Mouse (Mus musculus) liver, embryonic 12.5 days (tissue): ENCODE results near the gene Tex36. TPM values are rescaled to one million over a fixed set of nuclear protein-coding genes. Genes with fewer than 3 reads are reported as not detected.

Source experiments
- ATAC-seq: fragments of 200-750 bp; cut with Nextera tagmentation; 2 replicates; pipeline ENCODE4 v1.8.0; 2017; ENCODE audit warnings: moderate number of reproducible peaks, mild to moderate bottlenecking, moderate library complexity
- H3K27ac ChIP-seq: fragments of 300-500 bp; sonication (generic); 2 replicates; pipeline ENCODE4 v1.5.1; 2016; ENCODE audit warnings: mild to moderate bottlenecking
- H3K27me3 ChIP-seq: fragments of 300-500 bp; sonication (generic); replicated peaks from 2 replicates; pipeline ENCODE4 v1.6.1; 2016; ENCODE audit warnings: mild to moderate bottlenecking, moderate library complexity
- H3K36me3 ChIP-seq: fragments of 300-500 bp; sonication (generic); 2 replicates; pipeline ENCODE4 v1.6.1; 2016; ENCODE audit warnings: mild to moderate bottlenecking, moderate library complexity
- H3K4me1 ChIP-seq: fragments of 300-500 bp; sonication (generic); 2 replicates; pipeline ENCODE4 v1.6.1; 2016
- H3K4me2 ChIP-seq: fragments of 300-500 bp; sonication (generic); 2 replicates; pipeline ENCODE4 v1.6.1; 2016; ENCODE audit warnings: mild to moderate bottlenecking, moderate library complexity
- H3K4me3 ChIP-seq: fragments of 300-500 bp; sonication (generic); 2 replicates; pipeline ENCODE4 v1.5.1; 2016; ENCODE audit warnings: mild to moderate bottlenecking, moderate library complexity
- H3K9ac ChIP-seq: fragments of 300-500 bp; sonication (generic); 2 replicates; pipeline ENCODE4 v1.6.1; 2016; ENCODE audit warnings: mild to moderate bottlenecking, moderate library complexity
- H3K9me3 ChIP-seq: fragments of 300-500 bp; sonication (generic); replicated peaks from 2 replicates; pipeline ENCODE4 v1.6.1; 2016; ENCODE audit warnings: mild to moderate bottlenecking, moderate library complexity
- WGBS: fragments of 180-500 bp; shearing (Covaris S2); methylation state at CpG from one replicate; pipeline ENCODE4 v1.1.7; 2016; ENCODE audit not compliant: insufficient replicate concordance; 5-methylcytosine and 5-hydroxymethylcytosine counted together
- polyA plus RNA-seq: library from polyadenylated mRNA; unstranded; fragments of >200 nt; fragmentation: Nextera tagmentation; extraction: Ambion mirVana; gene quantifications from 2 replicates; pipeline ENCODE4 v1.2.1, GENCODE M21; 2016

The Tex36 gene
- polyA plus RNA-seq, 1 experiment from 2014 or later, result not detected

DNA sequence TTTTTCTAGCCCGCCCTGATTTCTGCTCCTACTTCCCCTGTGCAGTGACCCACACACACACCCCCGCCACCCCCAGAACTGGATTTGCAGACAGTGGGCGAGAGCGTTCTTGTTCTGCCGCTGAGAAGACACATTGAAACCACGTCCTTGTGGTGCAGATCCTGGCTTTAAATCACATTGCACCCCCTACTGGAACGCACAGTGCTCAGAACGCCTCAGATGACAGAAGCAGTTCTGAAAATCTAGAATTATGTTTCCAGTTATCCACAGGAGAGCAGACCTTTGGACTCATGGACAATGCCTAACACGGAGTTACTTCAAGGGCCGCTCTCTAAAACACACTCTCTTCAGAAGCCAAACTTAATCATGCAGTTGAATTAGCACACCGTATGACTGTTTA, 18.8 kb upstream of the Tex36 start:
- ATAC-seq, result no peak
- Histone ChIP-seq H3K27ac (no peak overlapping the region), H3K36me3 (no peaks in the 10 kb centered on the region), H3K4me2 (no peak overlapping the region), H3K27me3 (0 out of 2 replicates have a peak, but pooled peaks cover 6% of the 10 kb centered on the region), H3K4me3 (no peak overlapping the region), H3K9ac (no peak overlapping the region), H3K9me3 (no peaks in the 10 kb centered on the region), H3K4me1 (no peaks in the 10 kb centered on the region)
- 52% methylated on average over 11 of the region's 11 CpGs for WGBS

DNA sequence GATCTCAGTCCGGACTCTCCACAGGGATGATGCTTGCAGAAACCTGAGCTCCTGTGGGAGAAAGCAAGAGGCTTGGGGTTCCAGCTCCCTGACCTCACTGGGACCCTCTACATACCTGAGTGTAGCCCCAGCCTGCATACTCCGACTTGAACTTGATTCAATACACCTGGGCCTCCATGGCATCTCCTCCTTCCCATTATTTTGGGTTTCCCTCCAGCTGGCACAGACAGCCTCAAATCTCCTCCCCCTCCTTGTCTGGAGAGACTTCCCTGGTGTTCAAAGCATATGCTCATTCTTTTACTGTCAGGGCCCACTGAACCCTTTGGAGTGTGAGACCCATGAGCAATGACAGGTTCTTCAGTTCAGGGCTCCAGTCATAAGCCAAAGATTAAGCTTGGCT, 11.0 kb upstream of the Tex36 start:
- ATAC-seq, result no peak
- Histone ChIP-seq H3K4me3 (no peak overlapping the region), H3K4me1 (no peaks in the 10 kb centered on the region), H3K9ac (no peak overlapping the region), H3K4me2 (no peak overlapping the region), H3K36me3 (no peaks in the 10 kb centered on the region), H3K9me3 (no peaks in the 10 kb centered on the region), H3K27ac (no peak overlapping the region), H3K27me3 (no peaks in the 10 kb centered on the region)
- 58% methylated on average over 2 of the region's 2 CpGs for WGBS

DNA sequence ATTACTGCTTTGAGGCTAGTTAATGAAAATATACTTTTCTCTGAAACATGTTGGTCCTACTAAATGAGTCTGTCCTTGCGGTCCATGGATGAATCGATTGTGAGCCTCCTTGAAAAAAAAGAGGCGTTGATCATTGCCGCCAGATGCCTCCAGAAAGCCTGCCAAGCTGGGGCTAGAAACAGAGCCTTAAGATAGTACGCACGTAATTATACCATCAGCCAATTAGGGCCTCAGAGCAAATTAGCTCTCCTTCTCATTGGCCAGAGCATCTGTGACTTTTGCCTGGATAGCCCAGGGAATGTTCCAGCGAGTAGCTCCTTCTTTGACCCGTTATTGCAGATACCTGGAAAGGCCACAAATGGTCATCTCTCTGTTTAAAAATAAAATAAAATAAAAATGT, 7.6 kb upstream of the Tex36 start:
- Histone ChIP-seq H3K36me3 (no peaks in the 10 kb centered on the region), H3K27ac (no peak overlapping the region), H3K27me3 (no peaks in the 10 kb centered on the region), H3K9me3 (no peaks in the 10 kb centered on the region), H3K4me3 (no peak overlapping the region), H3K4me1 (no peaks in the 10 kb centered on the region), H3K4me2 (no peak overlapping the region), H3K9ac (no peak overlapping the region)
- 64% methylated on average over 8 of the region's 8 CpGs for WGBS
- ATAC-seq, result no peak

DNA sequence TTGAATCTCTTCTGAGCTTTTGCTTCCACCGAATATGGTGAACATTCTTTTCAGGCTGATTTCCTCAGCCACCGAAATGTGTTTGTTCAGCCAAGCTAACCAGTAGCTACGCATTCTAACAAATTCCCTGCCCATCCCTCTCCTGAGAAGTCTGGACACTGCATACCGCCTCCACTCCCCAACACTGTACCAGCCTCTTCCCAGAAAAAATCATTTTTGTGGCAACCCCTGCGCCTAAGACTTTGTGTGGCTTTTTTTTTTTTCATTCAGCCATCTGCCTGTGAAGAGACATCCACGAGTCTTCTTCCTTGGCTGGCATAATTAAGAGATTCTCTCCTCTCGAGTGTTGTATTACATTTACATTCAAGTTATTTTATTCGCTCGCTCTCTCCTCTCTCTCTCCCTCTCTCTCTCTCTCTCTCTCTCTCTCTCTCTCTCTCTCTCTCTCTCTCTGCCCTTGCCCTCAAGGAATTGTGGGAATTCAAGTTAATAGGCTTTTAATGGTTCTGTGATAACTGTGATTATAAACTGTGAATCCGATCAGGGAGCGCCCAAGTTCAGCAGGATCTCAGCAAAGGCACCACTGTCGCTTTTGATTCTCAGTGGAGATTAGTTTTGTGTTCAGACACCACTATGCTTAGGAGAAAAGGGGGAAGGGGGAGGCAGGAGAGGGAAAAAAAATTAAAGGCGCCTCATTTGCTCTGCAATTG, 6.8 kb upstream of the Tex36 start:
- no peak overlapping the region for H3K4me2 ChIP-seq
- H3K9me3 ChIP-seq, result no peaks in the 10 kb centered on the region
- no peaks in the 10 kb centered on the region for H3K27me3 ChIP-seq
- H3K4me1 ChIP-seq, result no peaks in the 10 kb centered on the region
- no peaks in the 10 kb centered on the region for H3K36me3 ChIP-seq
- no peak for ATAC-seq
- WGBS, result 65% methylated on average over 13 of the region's 13 CpGs
- H3K4me3 ChIP-seq, result no peak overlapping the region
- H3K27ac ChIP-seq, result no peak overlapping the region
- H3K9ac ChIP-seq, result no peak overlapping the region

DNA sequence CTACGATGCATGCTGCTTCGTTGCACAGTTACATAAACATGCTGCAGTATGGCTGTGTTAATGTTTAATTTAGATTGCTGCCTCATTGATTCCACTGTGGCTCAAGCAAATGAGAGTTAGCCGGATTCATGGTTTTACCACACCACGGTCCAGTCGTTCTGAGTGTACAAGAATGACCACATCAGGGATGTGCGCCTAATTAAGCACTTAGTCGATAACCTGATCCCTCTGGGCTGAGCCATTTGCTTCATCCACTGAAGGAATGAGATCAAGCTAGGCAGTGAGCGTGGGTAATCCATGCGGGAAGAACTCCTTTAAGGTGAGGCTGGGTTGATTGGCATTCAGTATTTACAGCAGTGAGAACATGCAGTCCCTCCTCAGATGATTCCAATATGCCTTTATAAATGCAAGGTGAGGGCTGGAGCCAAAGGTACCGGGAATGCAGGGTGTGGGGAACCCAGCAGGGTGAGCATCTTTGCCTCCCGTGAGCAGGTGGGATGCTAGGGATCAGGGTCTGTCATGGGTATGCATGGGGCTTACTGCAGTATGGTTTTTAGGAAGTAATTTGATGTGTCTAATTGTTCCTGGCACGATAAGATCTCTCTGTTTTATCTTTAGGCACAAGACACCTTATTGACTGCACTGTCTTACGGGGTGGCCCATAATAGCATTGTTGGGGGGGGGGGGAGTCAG, 6.1 kb upstream of the Tex36 start:
- no peak for ATAC-seq
- 64% methylated on average over 13 of the region's 13 CpGs for WGBS

DNA sequence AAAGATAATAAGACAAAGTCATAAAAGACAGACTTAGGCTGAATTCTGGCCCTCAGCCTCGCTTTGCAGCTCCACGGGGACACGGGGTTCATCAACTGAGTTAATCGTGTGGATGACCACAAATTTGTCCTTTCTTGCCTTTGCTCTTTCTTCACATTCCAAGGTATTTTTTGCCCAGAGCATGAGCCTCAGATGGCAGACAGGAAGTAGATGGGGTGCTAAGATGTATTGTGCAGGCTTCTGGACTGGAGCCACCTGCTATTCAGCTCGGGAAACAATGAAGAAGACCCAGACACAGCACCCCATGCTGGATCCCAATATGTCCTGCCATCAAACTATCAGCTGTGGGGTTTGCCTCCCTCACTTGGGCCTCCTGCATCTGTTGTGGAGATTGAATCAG, 5.4 kb upstream of the Tex36 start:
- 76% methylated on average over 5 of the region's 5 CpGs for WGBS
- H3K27me3 ChIP-seq, result no peaks in the 10 kb centered on the region
- H3K9me3 ChIP-seq, result no peaks in the 10 kb centered on the region
- H3K4me2 ChIP-seq, result no peak overlapping the region
- no peak overlapping the region for H3K27ac ChIP-seq
- H3K4me3 ChIP-seq, result no peak overlapping the region
- no peaks in the 10 kb centered on the region for H3K4me1 ChIP-seq
- no peak for ATAC-seq
- H3K36me3 ChIP-seq, result no peaks in the 10 kb centered on the region
- no peak overlapping the region for H3K9ac ChIP-seq

More for the DNA sequence above, 6.1 kb upstream of the Tex36 start:
- Histone ChIP-seq H3K4me3 (no peak overlapping the region), H3K27ac (no peak overlapping the region), H3K4me1 (no peaks in the 10 kb centered on the region), H3K9ac (no peak overlapping the region), H3K9me3 (no peaks in the 10 kb centered on the region), H3K27me3 (no peaks in the 10 kb centered on the region), H3K4me2 (no peak overlapping the region), H3K36me3 (no peaks in the 10 kb centered on the region)

DNA sequence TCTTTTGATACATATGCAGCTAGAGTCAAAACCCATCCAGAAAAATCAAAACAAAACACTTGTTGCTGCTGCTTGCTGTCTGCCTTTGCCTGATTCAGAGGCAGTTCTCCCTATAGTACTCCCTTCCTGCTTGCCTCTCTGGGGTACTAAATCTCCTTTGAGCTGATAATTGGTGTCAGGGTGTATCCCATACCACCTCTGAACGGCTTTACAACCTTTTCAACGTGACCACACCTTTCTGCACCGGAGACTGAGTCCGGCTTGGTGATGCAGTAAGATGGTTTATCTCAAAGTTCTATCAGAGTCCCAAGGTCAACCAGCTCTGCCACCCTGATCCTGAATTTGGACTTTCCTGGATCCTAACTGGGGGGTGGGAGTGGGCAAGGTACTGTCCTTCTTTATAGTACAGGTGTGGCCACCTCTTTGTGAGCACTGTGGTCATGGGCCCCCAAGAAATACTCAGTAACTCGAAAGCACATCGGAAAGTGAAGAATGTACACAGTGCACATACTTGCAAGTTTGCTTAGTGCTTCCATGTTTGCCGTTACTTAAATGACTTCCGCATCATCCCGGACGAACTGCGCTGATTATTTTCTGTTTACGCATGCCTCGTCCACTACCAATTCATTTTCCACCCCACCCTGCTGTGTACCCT, 2.6 kb upstream of the Tex36 start:
- H3K4me3 ChIP-seq, result no peak overlapping the region
- WGBS, result 68% methylated on average over 13 of the region's 13 CpGs
- no peak overlapping the region for H3K4me2 ChIP-seq
- no peak overlapping the region for H3K27ac ChIP-seq
- ATAC-seq, result no peak
- no peaks in the 10 kb centered on the region for H3K9me3 ChIP-seq
- H3K27me3 ChIP-seq, result no peaks in the 10 kb centered on the region
- H3K4me1 ChIP-seq, result no peaks in the 10 kb centered on the region
- H3K36me3 ChIP-seq, result no peaks in the 10 kb centered on the region
- no peak overlapping the region for H3K9ac ChIP-seq

DNA sequence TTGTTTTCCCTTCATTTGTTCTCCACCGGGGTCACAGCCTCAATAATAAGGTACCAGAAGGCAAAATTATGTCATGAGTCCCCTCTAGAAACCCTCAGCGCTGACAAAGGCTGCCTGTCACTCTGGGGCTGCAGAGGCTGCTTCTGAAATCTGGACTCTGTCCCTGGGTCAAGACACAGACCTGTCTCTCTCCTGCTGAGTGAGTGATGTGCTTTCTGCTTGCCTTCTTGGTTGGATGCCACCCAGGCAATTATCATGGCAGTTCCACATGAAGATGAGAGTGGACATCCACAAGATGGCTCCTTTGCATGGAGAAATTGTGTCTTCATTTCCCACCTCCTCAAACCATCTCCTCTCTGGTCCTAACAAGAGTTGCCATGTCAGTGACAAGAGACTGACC, 1.2 kb upstream of the Tex36 start:
- 49% methylated on average over 2 of the region's 2 CpGs for WGBS
- H3K4me3 ChIP-seq, result no peak overlapping the region
- no peak overlapping the region for H3K4me2 ChIP-seq
- H3K9ac ChIP-seq, result no peak overlapping the region
- ATAC-seq, result no peak
- no peaks in the 10 kb centered on the region for H3K9me3 ChIP-seq
- H3K4me1 ChIP-seq, result no peaks in the 10 kb centered on the region
- no peaks in the 10 kb centered on the region for H3K27me3 ChIP-seq
- no peak overlapping the region for H3K27ac ChIP-seq
- no peaks in the 10 kb centered on the region for H3K36me3 ChIP-seq

DNA sequence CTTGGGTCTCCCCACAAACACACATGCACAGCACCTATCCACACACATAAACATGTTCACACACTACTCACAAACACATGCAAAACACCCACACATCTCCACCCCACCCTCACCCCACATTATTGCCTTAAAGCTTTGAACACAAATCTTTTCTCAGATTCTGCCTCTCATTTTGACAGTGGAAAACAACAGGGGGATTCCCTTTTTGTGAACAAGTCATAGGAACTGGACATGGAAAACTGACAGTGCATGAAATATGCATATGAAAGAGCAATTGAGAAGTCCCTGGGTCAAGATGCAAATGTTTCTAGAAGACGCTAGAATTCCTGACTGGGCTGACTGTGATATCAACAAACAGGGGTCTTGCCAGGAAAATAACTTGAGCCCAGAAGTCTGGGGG, 1.4 kb downstream of the Tex36 start:
- H3K4me1 ChIP-seq, result no peaks in the 10 kb centered on the region
- ATAC-seq, result no peak
- 47% methylated on average over 1 of the region's 1 CpGs for WGBS
- H3K9me3 ChIP-seq, result no peaks in the 10 kb centered on the region
- H3K9ac ChIP-seq, result no peak overlapping the region
- no peak overlapping the region for H3K4me3 ChIP-seq
- H3K36me3 ChIP-seq, result no peaks in the 10 kb centered on the region
- H3K27ac ChIP-seq, result no peak overlapping the region
- no peak overlapping the region for H3K4me2 ChIP-seq
- H3K27me3 ChIP-seq, result no peaks in the 10 kb centered on the region

DNA sequence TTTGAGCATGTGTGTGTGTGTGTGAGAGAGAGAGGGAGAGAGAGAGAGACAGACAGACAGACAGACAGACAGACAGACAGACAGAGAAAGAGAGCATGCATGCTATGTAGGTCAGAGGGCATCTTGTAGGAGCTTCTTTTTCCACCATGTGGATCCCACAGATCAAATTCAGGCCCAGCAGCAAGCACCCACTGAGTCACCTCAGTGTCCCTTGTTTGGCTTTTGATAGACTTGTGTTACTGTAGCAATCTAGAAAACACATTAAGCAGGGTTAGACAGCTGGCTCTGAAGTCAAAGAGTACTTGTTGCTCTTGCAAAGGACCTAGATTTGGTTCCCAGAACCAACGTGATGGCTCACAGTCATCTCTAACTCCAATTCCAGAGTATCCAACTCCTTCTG, 10.2 kb downstream of the Tex36 start:
- 0 out of 2 replicates have a peak, but pooled peaks cover 3% of the 10 kb centered on the region for H3K27me3 ChIP-seq
- no peak overlapping the region for H3K9ac ChIP-seq
- no peaks in the 10 kb centered on the region for H3K9me3 ChIP-seq
- WGBS, result 42% methylated on average over 1 of the region's 1 CpGs
- H3K36me3 ChIP-seq, result no peaks in the 10 kb centered on the region
- no peak overlapping the region for H3K4me2 ChIP-seq
- H3K27ac ChIP-seq, result no peak overlapping the region
- no peak for ATAC-seq
- no peak overlapping the region for H3K4me3 ChIP-seq
- no peaks in the 10 kb centered on the region for H3K4me1 ChIP-seq

DNA sequence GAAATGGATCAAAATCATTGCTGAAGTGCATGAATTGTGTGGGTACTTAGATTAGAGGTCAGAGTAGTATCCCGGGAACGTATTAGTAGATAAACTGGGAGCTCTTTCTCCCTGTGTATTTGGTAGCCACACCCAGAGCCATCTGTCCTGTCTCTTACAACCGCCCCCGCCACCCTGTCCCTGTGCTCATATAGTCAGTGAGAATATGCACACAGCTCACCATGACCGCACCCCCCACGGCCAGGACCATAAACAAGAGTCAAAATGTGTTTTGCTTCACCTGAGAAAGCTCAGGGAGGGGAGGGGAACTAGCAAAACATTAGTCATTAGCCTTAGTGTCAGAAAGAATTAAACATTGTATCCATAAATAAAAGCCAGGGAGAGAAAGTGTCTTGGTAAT, 18.7 kb downstream of the Tex36 start:
- H3K4me2 ChIP-seq, result no peak overlapping the region
- 70% methylated on average over 6 of the region's 6 CpGs for WGBS
- no peak for ATAC-seq

DNA sequence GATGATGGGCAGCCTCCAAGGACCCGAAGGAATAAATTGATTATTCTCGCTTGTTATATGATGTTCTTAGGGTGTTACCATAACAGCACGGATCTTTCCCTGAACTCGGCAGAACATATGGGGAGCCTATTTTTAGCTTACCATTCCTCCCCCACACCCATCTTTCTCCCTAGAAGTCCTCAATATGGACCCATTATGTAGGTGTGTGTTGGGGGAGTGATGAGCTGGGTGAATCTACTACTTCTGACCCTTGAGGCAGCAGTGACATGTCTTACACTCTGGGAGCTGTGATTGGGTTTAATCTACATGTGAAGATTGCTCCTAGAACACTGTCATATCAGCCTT, 21.7 kb downstream of the Tex36 start:
- ATAC-seq, result no peak
- Histone ChIP-seq H3K27me3 (no peaks in the 10 kb centered on the region), H3K9me3 (no peaks in the 10 kb centered on the region), H3K4me2 (no peak overlapping the region), H3K9ac (no peak overlapping the region), H3K4me3 (no peak overlapping the region), H3K27ac (no peak overlapping the region), H3K36me3 (no peaks in the 10 kb centered on the region), H3K4me1 (no peaks in the 10 kb centered on the region)
- WGBS, result 77% methylated on average over 4 of the region's 4 CpGs

More for the DNA sequence above, 18.7 kb downstream of the Tex36 start:
- H3K4me1 ChIP-seq, result no peaks in the 10 kb centered on the region
- H3K27me3 ChIP-seq, result no peaks in the 10 kb centered on the region
- no peaks in the 10 kb centered on the region for H3K36me3 ChIP-seq
- H3K4me3 ChIP-seq, result no peak overlapping the region
- H3K27ac ChIP-seq, result no peak overlapping the region
- no peak overlapping the region for H3K9ac ChIP-seq
- H3K9me3 ChIP-seq, result no peaks in the 10 kb centered on the region
